Mouse (Mus musculus) NIH3T3 (cell line): Measurements from ENCODE around the gene Fer1l4.

ENCODE experiments used
- DNase-seq: peaks from one replicate; pipeline ENCODE4 v3.0.0-alpha.2; 2012; ENCODE audit warnings: low read depth

The Fer1l4 gene

GRCm38 (mm10) chr2:156052816-156053215 lies at the start of gene Fer1l4:
TSS of gene Fer1l4 (minus strand) at chr2:156052947.
- DNase-seq: no peak

- peak; percentile 63 for DNase-seq
Observed at GRCm38 (mm10) chr2:156091926-156092325, 39.2 kb upstream of the Fer1l4 start.

DNA sequence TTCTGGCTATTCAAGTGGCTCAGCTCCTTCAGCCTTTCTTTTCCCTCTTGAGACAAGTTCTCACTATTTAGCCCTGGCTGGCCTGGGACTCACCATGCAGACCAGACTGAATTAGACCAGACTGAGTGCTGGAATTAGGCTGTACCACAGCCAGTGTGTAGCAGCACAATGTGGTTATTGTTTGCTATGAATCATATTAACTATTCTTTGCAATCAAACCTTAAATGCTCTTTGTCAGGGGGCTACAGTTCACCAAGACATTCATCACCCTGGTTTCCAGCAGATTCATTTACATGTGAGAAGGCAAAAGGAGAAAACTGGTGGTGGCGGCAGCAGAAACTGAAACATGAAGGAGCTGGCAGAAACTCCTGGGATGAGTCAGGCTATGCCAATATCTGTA lies 37.1 kb upstream of the Fer1l4 start:
- peak; percentile 70 for DNase-seq

GRCm38 (mm10) chr2:156087391-156088110 lies 34.8 kb upstream of the Fer1l4 start:
- DNase-seq: peak; percentile 76

- DNase-seq: peak; percentile 46
Observed at GRCm38 (mm10) chr2:156084541-156084940, 31.8 kb upstream of the Fer1l4 start.

- no peak for DNase-seq
Observed at GRCm38 (mm10) chr2:156080391-156080790, 27.6 kb upstream of the Fer1l4 start.

GRCm38 (mm10) chr2:156079674-156080073 lies 26.9 kb upstream of the Fer1l4 start:
- DNase-seq: no peak

GRCm38 (mm10) chr2:156079183-156079560 lies 26.4 kb upstream of the Fer1l4 start:
- DNase-seq: no peak

- DNase-seq: no peak
Observed at GRCm38 (mm10) chr2:156078421-156079182, 25.9 kb upstream of the Fer1l4 start.

DNA sequence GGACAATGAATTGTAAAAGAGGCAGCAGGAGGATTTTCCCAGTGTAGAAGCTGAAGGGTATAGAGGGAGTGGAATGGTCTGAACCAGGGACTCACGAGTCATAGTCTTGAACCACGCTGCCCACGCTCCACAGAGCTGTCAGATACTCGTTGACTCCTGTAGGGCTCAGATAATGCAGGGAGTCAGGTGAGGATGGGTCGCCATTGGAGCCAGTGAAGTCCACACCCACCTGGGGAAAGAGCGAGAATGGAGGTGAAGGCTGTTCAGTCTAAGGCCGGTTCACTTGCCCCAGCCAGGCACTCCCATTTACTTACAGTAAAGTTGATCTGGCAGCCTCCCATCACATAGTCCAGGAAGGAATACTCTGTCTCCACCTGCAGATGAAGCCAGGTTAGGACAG lies 24.7 kb upstream of the Fer1l4 start:
- no peak for DNase-seq

GRCm38 (mm10) chr2:156073725-156074124 lies 21.0 kb upstream of the Fer1l4 start:
- no peak for DNase-seq

DNA sequence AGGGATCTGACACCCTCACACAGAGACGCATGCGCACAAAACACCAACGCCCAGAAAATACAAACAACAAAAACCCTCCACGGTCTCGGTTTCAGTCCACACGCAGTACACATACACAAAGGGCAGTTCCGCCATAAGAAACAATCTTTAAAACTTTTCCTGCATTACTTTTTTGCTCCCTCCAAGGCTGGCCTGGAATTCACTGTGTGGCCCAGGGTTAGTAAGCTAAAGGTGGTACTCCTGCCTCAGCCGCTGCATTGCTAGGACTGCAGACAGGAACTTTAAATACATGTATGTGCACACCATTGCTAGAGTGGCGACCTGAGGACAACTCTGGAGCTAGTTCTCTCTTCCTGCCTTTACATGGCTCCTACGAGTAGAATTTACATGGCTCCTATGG lies 18.5 kb upstream of the Fer1l4 start:
- no peak for DNase-seq

GRCm38 (mm10) chr2:156067916-156068315 lies 15.2 kb upstream of the Fer1l4 start:
- no peak for DNase-seq

DNA sequence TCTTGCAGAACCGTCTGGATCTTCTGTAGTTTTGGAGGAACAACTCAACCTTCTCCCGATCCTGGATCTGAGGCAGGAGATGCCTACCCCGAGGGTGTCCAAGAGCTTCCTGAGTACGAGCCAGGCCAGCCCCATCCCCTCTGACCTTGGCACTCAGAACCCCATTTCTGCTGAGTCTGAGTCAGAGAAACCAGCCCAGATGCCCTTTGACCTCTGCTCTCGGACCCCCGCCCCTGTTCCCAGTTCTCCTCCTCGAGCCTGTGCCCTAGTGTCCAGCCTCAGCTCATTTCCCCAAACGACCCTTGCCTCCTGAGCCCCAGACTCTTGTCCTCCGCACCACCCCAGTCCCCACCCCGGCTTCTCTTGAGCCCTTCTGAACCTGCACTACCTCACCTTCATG lies 13.4 kb upstream of the Fer1l4 start:
- DNase-seq: no peak

GRCm38 (mm10) chr2:156065099-156066041 lies 12.6 kb upstream of the Fer1l4 start, which contains the start of gene Spag4:
TSS of gene Spag4 (plus strand) at chr2:156065175.
- peak; percentile 82 for DNase-seq

GRCm38 (mm10) chr2:156047929-156048328 lies 4.8 kb downstream of the Fer1l4 start:
- no peak for DNase-seq

DNA sequence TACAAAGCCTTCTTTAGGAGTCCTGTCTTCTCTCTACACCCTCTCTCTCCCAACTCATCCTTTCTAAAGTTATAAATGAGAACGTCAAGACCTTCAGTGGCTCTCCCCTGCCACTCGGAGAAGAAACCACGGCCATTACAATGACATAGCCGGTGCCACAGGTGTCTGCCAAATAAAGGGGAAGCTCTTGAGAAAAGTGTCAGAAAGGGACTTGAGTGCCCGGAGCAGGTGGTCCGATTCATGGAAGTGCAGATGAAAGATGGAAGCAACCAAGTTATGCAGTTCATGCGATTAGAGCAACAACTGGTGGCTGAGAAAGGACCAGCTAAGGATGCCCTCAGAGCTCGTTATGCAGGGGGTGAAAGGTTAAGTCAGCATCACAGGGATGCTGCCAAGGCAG lies 9.8 kb downstream of the Fer1l4 start:
- no peak for DNase-seq

DNA sequence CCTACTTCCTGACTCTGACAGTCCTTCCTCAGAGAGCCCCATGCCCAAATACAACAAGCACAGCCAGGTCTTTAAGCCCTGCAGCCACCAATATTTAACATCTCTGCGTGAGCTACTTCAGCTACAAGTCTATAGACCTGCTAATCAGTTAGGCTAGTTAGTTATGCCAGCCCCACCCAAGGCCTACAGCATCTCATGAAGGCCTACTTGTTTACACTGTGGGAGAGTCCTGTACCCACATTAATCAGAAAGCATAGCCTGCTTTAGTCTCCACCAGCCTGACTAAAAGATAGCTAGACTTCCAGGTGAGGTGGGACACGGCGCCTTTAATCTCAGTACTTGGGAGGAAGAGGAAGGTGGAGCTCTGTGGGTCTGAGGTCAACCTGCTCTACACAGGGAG lies 13.4 kb downstream of the Fer1l4 start:
- DNase-seq: no peak

DNA sequence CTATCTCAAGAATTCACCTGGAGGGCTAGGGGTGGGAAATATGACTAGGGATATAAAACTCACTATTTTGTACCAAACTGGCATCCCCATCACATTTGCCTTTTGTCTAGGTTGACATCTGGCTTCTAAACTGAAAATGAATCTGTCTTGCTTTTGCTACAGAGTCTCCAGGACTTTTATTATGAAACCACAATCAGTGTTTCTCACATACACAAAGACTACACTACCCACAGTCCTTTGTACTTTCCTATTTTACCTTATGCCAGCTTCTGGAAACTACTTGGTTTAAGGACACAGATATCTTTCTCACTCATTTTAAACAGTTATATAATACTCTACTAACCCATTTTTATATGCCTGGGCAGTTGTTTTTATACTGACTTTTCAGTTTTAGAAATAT lies 27.3 kb downstream of the Fer1l4 start:
- peak; percentile 48 for DNase-seq

- no peak for DNase-seq
Observed at GRCm38 (mm10) chr2:156021765-156022164, 31.0 kb downstream of the Fer1l4 start.

GRCm38 (mm10) chr2:156021219-156021618 lies 31.5 kb downstream of the Fer1l4 start:
- DNase-seq: no peak

DNA sequence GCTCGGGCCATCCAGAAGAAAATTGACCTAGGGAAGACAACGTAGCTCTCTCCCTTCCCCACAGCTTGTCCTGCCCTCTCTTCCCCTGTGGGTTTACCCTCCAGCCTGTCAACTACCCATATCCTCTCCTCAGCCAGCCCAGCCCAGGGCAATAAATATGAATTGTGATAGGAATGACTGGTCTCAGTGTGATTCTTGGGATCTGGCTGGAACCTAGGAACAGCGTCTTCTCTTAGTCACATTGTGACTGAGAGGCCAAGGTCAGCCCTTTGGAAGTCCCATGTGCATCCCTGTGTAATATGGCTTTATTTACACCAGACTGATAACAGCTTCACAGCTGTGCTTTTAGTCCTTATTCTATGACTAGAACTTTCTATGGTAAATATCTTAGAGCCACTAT lies 34.6 kb downstream of the Fer1l4 start:
- no peak for DNase-seq
